In genomic region chr5:32458408-32459143, GRCm38 (mm10) we compare ENCODE assay signal across 8 mouse cellular contexts. TPM values are rescaled to one million over a fixed set of nuclear protein-coding genes. Genes with fewer than 3 reads are reported as not detected.
DNase-seq lines count a peak whose midpoint lies in the region; ATAC-seq lines count a peak whose summit lies in the region.

Gene Ppp1cb (plus strand): TSS chr5:32458843.

- H3K27ac ChIP-seq in lung, embryonic 16.5 days (ENCODE audit: low read length), result peak within 1 kb of the TSS; percentile 99

- H3K4me2 ChIP-seq in lung, embryonic 16.5 days (ENCODE audit: low read depth, low read length), result peak within 1 kb of the TSS; percentile 70

- H3K9ac ChIP-seq in lung, embryonic 16.5 days (ENCODE audit: low read length), result peak within 1 kb of the TSS; percentile 99

- no peaks in the 10 kb centered on the region for H3K9me3 ChIP-seq in lung, embryonic 16.5 days (ENCODE audit: control insufficient read depth, low read length)

- 1% methylated on average over 34 of the region's 54 CpGs for WGBS in lung, embryonic 16.5 days

- peak; percentile 90 to 95 for ATAC-seq in hematopoietic stem cell, adult 5-6 weeks (replicated peaks in 1 of 2; ENCODE audit: insufficient read depth in 1 of 2, low FRiP score in 2 of 2, low TSS enrichment in 1 of 2, low read depth in 1 of 2, poor library complexity in 2 of 2, severe bottlenecking in 2 of 2)
- peak; percentile 98 for ATAC-seq in lung, embryonic 16.5 days (ENCODE audit: low read depth)

- DNase-seq in MEL-GATA-1-ER (ENCODE audit: extremely low read depth, low read depth), result peak; percentile 97
- DNase-seq in cerebellum, adult 8-10 months, result peak; percentile 95
- peak; percentile 100 for DNase-seq in forelimb bud, embryonic 11.5 days (ENCODE audit: low read depth, low spot score)
- peak; percentile 85 for DNase-seq in layer of hippocampus, adult 9-10 months (ENCODE audit: low spot score)
- peak; percentile 81 for DNase-seq in ovary, postnatal 10 days (ENCODE audit: low spot score)
- DNase-seq in thymus, postnatal 10 days (ENCODE audit: low spot score in 2 of 2), result peak; percentile 96 to 97

- H3K4me3 ChIP-seq in lung, embryonic 16.5 days (ENCODE audit: low read length), result peak within 1 kb of the TSS; percentile 99

- H3K4me1 ChIP-seq in lung, embryonic 16.5 days (replicated peaks; ENCODE audit: control insufficient read depth, insufficient read depth, low read length), result peaks cover 14% of the 10 kb centered on the region

- no peaks in the 10 kb centered on the region for H3K36me3 ChIP-seq in lung, embryonic 16.5 days (ENCODE audit: control insufficient read depth, insufficient read depth, low read length)

- no peaks in the 10 kb centered on the region for H3K27me3 ChIP-seq in lung, embryonic 16.5 days (ENCODE audit: control insufficient read depth, insufficient read depth, low read depth, low read length)

RNA-seq across cellular contexts. Expression of gene Ppp1cb, which starts in this region (rescaled TPM):
- total RNA-seq in hematopoietic stem cell, adult 5-6 weeks (2017), result 240 and 271 TPM in 2 replicates
- polyA plus RNA-seq in lung, embryonic 16.5 days (2015; fragmentation: Nextera tagmentation; extraction: Ambion mirVana), result 192 and 200 TPM in 2 replicates

Comparison
In these comparisons a context has a peak if more than half of its experiments do, and no peak if none do; other contexts are left out.
1. Peak in every context shown above with its lines: DNase-seq, ATAC-seq, H3K4me3 ChIP-seq and H3K27ac ChIP-seq.